Mouse (Mus musculus) intestine, postnatal 0 days (tissue): ENCODE results near the gene Bola3. TPM values are rescaled to one million over a fixed set of nuclear protein-coding genes. Genes with fewer than 3 reads are reported as not detected.
A peak's percentile ranks its signal among the peaks of the same experiment; 100 is the strongest.
"Not testable (repeated sequence)": the region's sequence is repeated elsewhere in the genome, so short reads cannot be mapped to it uniquely, and the experiment has no call there.

Experiments used
- ATAC-seq: fragments of 200-750 bp; cut with Nextera tagmentation; 2 replicates; pipeline ENCODE4 v1.8.0; 2017; ENCODE audit warnings: mild to moderate bottlenecking, moderate TSS enrichment, moderate library complexity
- H3K27ac ChIP-seq: fragments of 300-500 bp; sonication (generic); 2 replicates; pipeline ENCODE4 v1.5.1; 2014; ENCODE audit warnings: mild to moderate bottlenecking, low read depth, low read length, moderate library complexity
- H3K27me3 ChIP-seq: fragments of 300-500 bp; sonication (generic); replicated peaks from 2 replicates; pipeline ENCODE4 v1.6.1; 2014; ENCODE audit warnings: low read length, mixed read lengths; ENCODE audit not compliant: control insufficient read depth, insufficient read depth
- H3K36me3 ChIP-seq: fragments of 300-500 bp; sonication (generic); 2 replicates; pipeline ENCODE4 v1.6.1; 2014; ENCODE audit warnings: mild to moderate bottlenecking, moderate library complexity; ENCODE audit not compliant: control insufficient read depth, insufficient read depth
- H3K4me1 ChIP-seq: fragments of 300-500 bp; sonication (generic); replicated peaks from 2 replicates; pipeline ENCODE4 v1.6.1; 2014; ENCODE audit warnings: antibody characterized with exemption, low read length, mixed read lengths; ENCODE audit not compliant: control insufficient read depth, insufficient read depth
- H3K4me2 ChIP-seq: fragments of 300-500 bp; sonication (generic); replicated peaks from 2 replicates; pipeline ENCODE4 v1.6.1; 2014; ENCODE audit warnings: low read depth, mild to moderate bottlenecking, moderate library complexity
- H3K4me3 ChIP-seq: fragments of 300-500 bp; sonication (generic); 2 replicates; pipeline ENCODE4 v1.5.1; 2014; ENCODE audit warnings: low read depth, low read length
- H3K9ac ChIP-seq: fragments of 300-500 bp; sonication (generic); 2 replicates; pipeline ENCODE4 v1.6.1; 2014; ENCODE audit warnings: mild to moderate bottlenecking, low read depth, low read length
- H3K9me3 ChIP-seq: fragments of 300-500 bp; sonication (generic); 2 replicates; pipeline ENCODE4 v1.6.1; 2016; ENCODE audit warnings: mixed run types; ENCODE audit not compliant: control insufficient read depth
- CTCF ChIP-seq: sonication (generic); IDR thresholded peaks from 2 replicates; pipeline ENCODE4 v1.5.1; 2016; ENCODE audit warnings: low read depth, mild to moderate bottlenecking, control low read depth, antibody characterized with exemption, moderate library complexity
- WGBS: fragments of 180-500 bp; shearing (Covaris S2); extraction: QIAGEN DNeasy Blood & Tissue Kit; methylation state at CpG from one replicate; pipeline ENCODE4 v1.1.7; 2014; 5-methylcytosine and 5-hydroxymethylcytosine counted together
- polyA plus RNA-seq: library from polyadenylated mRNA; unstranded; fragments of >200 nt; fragmentation: Nextera tagmentation; extraction: Ambion mirVana; gene quantifications from 2 replicates; pipeline ENCODE4 v1.2.1, GENCODE M21; 2015

Bola3 gene
- polyA plus RNA-seq, 1 experiment from 2014 or later, result 184 TPM

DNA sequence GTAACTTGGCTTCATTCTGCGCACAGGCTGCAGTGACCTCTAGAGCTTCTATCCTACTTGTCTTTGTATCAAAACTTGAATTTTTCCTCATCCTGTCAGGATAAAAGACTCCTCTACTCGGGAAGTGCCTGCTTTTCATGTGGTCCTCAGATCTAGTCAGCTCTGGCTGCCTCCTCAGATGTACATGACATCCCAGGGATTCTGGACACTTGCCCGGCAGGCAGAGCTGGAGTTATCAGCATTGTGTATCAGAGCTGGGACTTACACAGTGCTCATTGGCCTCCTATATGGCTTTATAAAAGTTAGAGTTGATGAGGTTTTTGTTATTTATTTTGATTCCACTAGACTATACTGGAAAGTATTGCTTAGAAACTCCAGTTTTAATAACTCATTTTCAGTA lies 7.6 kb upstream of the Bola3 start:
- H3K9ac ChIP-seq, result no peak overlapping the region
- no peak overlapping the region for H3K4me3 ChIP-seq
- no peak overlapping the region for H3K27ac ChIP-seq
- no peak for ATAC-seq
- H3K4me2 ChIP-seq, result no peak overlapping the region
- H3K36me3 ChIP-seq, result peaks cover 49% of the 10 kb centered on the region
- no peak for TF ChIP-seq CTCF
- H3K27me3 ChIP-seq, result no peaks in the 10 kb centered on the region
- H3K9me3 ChIP-seq, result no peaks in the 10 kb centered on the region
- 70% methylated on average over 3 of the region's 3 CpGs for WGBS
- H3K4me1 ChIP-seq, result no peaks in the 10 kb centered on the region

DNA sequence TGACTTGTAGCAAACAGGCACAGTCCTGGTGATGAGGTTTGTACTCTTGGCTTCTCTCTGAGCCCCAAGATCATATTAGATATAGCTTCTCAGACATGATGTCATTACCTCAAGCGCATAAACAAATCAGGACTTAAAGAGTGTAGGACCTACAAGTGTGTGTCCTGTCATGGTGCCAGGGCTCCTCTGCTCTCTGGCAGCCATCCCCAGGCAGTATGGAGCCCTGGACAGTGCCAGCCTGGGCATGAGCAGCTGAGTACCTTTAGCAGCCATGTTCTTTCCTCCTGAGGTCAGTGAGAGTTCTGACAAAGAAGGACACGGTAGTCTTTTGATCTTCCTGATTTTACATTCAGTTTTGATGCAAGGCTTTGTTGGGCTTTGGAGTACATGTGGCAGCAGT lies 6.0 kb upstream of the Bola3 start:
- ATAC-seq, result no peak
- Histone ChIP-seq H3K4me3 (no peak overlapping the region), H3K4me1 (no peaks in the 10 kb centered on the region), H3K9me3 (no peaks in the 10 kb centered on the region), H3K4me2 (no peak overlapping the region), H3K27me3 (no peaks in the 10 kb centered on the region), H3K36me3 (peaks cover 46% of the 10 kb centered on the region), H3K9ac (no peak overlapping the region), H3K27ac (no peak overlapping the region)
- TF ChIP-seq CTCF, result no peak
- 90% methylated on average over 2 of the region's 2 CpGs for WGBS

DNA sequence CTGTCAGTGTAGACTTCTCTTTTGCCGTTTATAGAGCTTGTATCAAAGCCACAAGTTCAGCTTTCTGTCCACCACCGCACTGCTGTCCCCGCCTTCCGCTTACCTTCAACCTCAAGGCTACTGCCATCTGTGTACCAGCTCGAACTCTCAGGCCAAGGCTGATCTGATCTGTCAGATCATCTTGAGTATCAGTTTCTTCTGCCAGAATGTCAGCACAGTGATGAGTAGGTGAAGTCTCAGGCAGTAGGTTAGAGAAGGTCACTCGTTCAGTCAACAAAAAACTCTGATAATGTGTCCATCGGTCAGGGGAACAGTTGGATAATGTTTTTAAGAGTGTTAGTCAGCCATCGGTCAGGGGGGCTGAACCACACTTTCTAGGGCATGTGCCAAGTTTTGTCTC lies 3.7 kb upstream of the Bola3 start:
- WGBS, result 88% methylated on average over 8 of the region's 8 CpGs
- peaks cover 30% of the 10 kb centered on the region for H3K36me3 ChIP-seq
- not testable (repeated sequence) for H3K9ac ChIP-seq, H3K9me3 ChIP-seq, H3K4me2 ChIP-seq, H3K4me3 ChIP-seq, H3K27me3 ChIP-seq, ATAC-seq, H3K4me1 ChIP-seq, H3K27ac ChIP-seq

DNA sequence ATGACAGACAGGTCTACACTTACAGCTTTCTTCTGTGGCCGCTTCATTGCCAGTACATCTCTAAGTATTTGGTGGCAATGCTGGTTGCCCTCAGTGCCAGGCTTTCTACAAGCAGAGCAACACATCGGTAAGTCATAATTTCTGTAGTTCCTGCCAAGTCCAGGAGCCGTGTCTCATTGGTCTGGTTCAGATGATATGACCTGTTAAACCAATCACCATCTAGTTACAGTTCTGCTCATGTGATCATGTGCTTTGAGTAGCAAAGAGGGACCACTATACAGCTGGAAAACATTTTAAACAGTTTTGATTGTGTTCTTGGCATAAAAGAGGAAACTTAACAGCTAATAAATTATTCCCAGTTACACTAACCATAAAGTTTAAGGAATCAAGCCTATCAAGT lies 1.0 kb upstream of the Bola3 start:
- H3K27ac ChIP-seq, result no peak overlapping the region
- WGBS, result 82% methylated on average over 3 of the region's 3 CpGs
- H3K27me3 ChIP-seq, result no peaks in the 10 kb centered on the region
- peaks cover 4% of the 10 kb centered on the region; the same call in 1 of the 2 replicates for H3K4me1 ChIP-seq
- H3K4me2 ChIP-seq, result no peak overlapping the region
- no peak overlapping the region for H3K4me3 ChIP-seq
- peaks cover 12% of the 10 kb centered on the region; the same call in 1 of the 2 replicates for H3K36me3 ChIP-seq
- ATAC-seq, result no peak
- H3K9ac ChIP-seq, result no peak overlapping the region
- no peaks in the 10 kb centered on the region for H3K9me3 ChIP-seq
- no peak for TF ChIP-seq CTCF

DNA sequence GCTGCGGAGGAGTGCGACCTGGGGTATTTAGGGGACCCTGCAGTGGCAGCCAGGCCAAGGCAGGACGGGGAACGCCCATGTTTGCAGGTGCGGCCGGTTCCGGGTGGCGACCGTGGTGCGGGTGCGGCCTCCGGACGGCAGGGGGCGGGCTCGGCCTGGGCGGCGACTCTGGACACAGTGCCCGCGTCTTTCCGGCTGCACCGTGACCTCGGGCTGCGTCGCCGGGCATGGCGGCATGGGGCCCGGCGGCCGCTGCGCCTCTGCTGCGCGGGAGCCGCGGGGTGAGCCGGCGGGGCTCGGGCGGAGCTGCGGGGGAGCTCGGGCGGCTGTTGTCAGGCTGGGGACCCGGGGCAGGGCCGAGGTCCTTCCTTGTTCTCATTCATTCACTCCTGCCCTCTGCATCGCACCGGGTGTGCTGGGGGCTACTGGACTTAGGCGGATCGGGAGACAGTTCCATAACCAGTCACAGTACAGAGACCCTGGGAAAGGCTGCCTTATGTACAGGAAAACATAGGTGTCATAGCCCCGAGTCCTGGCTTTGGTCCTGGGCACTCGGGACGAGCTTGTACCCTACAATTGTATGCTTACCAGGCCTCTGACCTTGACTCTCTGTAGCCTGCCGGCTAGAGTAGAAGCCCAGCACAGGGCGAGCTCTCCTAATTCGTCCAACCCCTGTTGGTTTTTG lies 469 bp downstream of the Bola3 start:
- H3K9ac ChIP-seq, result peak overlapping the region; percentile 78
- peak; percentile 95 for ATAC-seq
- TF ChIP-seq CTCF, result peak; percentile 95
- WGBS, result under 1% methylated on average over 53 of the region's 53 CpGs
- H3K27ac ChIP-seq, result peak overlapping the region; percentile 6; the same call in 1 of the 2 replicates
- H3K4me1 ChIP-seq, result peaks cover 4% of the 10 kb centered on the region; the same call in 1 of the 2 replicates
- no peaks in the 10 kb centered on the region for H3K27me3 ChIP-seq
- H3K4me2 ChIP-seq, result peak overlapping the region; percentile 72
- peak overlapping the region; percentile 66 for H3K4me3 ChIP-seq
- H3K36me3 ChIP-seq, result peaks cover 19% of the 10 kb centered on the region; the same call in 1 of the 2 replicates
- H3K9me3 ChIP-seq, result no peaks in the 10 kb centered on the region

DNA sequence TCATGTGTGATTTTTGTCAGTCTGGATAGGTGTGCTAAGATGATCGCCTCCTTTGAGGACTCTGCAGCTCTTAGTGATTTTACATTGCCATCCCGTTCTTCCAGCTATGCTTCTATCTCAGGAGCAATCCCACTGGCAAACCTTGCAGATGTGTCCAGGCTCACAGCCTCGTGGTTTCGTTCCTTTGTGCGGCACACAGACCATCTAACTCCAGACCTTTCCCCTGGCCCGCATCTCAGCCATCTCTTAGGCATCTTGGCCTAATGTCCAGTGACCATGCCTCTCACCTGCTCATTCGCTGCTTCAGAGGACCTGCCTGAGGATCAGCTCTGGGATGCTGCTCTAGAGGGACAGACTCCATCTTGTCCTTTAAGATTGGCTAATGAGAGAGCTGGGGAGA lies 1.2 kb downstream of the Bola3 start:
- H3K4me1 ChIP-seq, result peaks cover 4% of the 10 kb centered on the region; the same call in 1 of the 2 replicates
- peak overlapping the region; percentile 72 for H3K4me2 ChIP-seq
- no peak for TF ChIP-seq CTCF
- no peak for ATAC-seq
- peak overlapping the region; percentile 66 for H3K4me3 ChIP-seq
- WGBS, result 82% methylated on average over 7 of the region's 7 CpGs
- H3K9ac ChIP-seq, result peak overlapping the region; percentile 78
- H3K9me3 ChIP-seq, result no peaks in the 10 kb centered on the region
- no peak overlapping the region for H3K27ac ChIP-seq
- H3K36me3 ChIP-seq, result peaks cover 19% of the 10 kb centered on the region; the same call in 1 of the 2 replicates
- no peaks in the 10 kb centered on the region for H3K27me3 ChIP-seq
